Mouse (Mus musculus): ENCODE measurements around the gene Rrp8.

GRCm38 (mm10) chr7:105774661-105775060 lies 37.5 kb upstream of the Rrp8 start:
- TF ChIP-seq CTCF (conservative IDR thresholded peaks at IDR 0.05; ENCODE audit: low read length) (no peak), POU5F1 (IDR thresholded peaks at IDR 0.05; ENCODE audit: borderline replicate concordance, low read length) (no peak), NANOG (IDR thresholded peaks at IDR 0.05; ENCODE audit: borderline replicate concordance, low read length) (no peak)

All from E14TG2a.4 (cell line).